Mouse (Mus musculus): ENCODE data around the gene Abca8b. TPM values are rescaled to one million over a fixed set of nuclear protein-coding genes. Genes with fewer than 3 reads are reported as not detected.
"Not testable (repeated sequence)": the region's sequence is repeated elsewhere in the genome, so short reads cannot be mapped to it uniquely, and the experiment has no call there.

Abca8b gene
- polyA plus RNA-seq (2016; fragmentation: Nextera tagmentation; extraction: Ambion mirVana), result 0.22 and 0.29 TPM in 2 replicates

DNA sequence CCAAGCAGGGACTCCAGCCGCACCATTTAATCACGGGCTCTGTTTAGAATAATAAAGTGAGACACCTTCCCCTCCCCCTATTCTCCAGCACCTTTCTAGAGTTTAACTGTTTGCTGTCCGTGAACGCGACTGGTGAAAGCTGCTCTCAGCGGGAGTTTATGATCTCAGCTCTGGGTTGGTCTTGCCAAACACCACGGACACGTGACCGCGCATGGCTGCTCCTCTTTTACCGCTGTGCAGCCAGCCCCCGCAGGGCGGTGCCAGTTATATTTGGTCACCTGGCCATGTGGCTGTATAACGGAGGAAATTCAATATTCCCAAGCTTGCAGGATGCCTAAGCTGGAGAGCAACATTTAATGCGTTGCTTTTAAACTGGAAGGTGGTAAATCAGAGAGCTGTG, at the start of gene Abca8b:
Gene Abca8b, minus strand, starts transcription at position 222 of the 400 bp plus-strand sequence.
- WGBS, result under 1% methylated on average over 15 of the region's 15 CpGs
- H3K9me3 ChIP-seq, result no peaks in the 10 kb centered on the region
- peak within 1 kb of the TSS; percentile 80 for H3K27ac ChIP-seq
- no peaks in the 10 kb centered on the region for H3K36me3 ChIP-seq (replicated peaks)
- DNase-seq (ENCODE audit: extremely low spot score, low spot score), result peak; percentile 76
- peak within 1 kb of the TSS; percentile 55 for H3K4me3 ChIP-seq
- peaks cover 22% of the 10 kb centered on the region for H3K4me1 ChIP-seq
- no peaks in the 10 kb centered on the region for H3K27me3 ChIP-seq (ENCODE audit: poor library complexity, severe bottlenecking)

DNA sequence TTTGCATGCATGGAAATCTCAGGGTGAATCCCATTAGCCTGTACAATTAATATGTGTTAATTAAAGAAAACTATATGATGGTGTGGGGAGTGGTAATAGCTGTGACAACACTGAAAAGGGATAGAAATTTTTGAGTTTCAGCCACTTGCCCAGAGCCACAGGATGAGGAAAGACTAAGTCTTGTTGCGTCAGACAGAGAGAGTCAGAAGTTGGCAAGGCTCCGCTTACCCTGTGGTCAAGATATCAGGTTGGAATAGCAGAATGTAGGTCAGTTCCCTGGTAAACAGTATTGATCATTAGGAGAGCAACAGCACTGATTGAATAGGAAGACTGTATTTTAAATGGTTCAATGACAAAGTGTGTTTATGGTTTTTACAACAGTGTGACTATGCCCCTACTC, 42.1 kb upstream of the Abca8b start:
- DNase-seq (ENCODE audit: extremely low spot score, low spot score), result no peak
- WGBS, result 94% methylated on average over 2 of the region's 2 CpGs
- H3K4me1 ChIP-seq, result peaks cover 3% of the 10 kb centered on the region; the same call in 1 of the 2 replicates

DNA sequence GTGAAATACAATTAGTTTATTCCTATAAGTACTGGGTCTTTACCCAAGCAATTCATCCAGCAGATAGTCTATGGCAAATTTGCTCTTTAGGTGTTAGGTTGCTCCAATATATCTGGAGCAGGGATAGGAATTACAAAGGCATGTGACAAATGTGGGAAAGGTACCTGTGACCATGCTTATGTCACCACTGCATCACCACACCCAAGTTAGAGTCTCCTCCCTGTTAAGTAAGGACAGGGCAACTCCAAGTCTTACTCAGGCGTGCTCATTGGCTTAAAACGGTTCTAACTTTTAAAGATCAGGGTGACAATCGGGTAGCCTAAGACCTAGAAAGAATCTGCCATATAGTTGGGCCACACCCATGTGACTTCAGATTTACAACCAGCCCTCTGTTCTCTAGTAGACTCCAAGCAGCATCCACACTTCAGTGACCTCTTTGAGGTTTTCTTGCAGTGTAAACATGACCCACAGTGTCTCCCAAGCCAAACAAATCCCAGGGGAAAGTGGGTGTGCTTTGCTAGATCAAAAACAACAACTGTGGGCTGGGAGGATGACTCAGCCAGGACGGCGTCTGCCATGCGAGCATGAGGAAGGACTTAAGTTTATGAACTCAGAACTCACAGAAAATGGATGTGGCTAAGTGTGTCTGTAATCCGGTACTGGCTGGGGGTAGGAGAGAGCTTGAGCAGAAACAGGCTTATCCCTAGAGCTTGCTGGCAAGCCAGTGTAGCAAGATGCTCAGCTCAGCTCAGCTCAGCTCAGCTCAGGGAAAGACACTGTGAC, 33.5 kb upstream of the Abca8b start:
- no peak for DNase-seq (ENCODE audit: extremely low spot score, low spot score)
- Histone ChIP-seq H3K27me3 (ENCODE audit: poor library complexity, severe bottlenecking) (no peaks in the 10 kb centered on the region), H3K4me3 (no peak overlapping the region), H3K9me3 (no peaks in the 10 kb centered on the region), H3K27ac (no peak overlapping the region), H3K36me3 (replicated peaks) (no peaks in the 10 kb centered on the region), H3K4me1 (no peaks in the 10 kb centered on the region)
- 79% methylated on average over 7 of the region's 7 CpGs for WGBS

More for the DNA sequence above, 42.1 kb upstream of the Abca8b start:
- no peak overlapping the region for H3K27ac ChIP-seq
- no peaks in the 10 kb centered on the region for H3K27me3 ChIP-seq (ENCODE audit: poor library complexity, severe bottlenecking)
- H3K4me3 ChIP-seq, result no peak overlapping the region
- no peaks in the 10 kb centered on the region for H3K36me3 ChIP-seq (replicated peaks)
- no peaks in the 10 kb centered on the region for H3K9me3 ChIP-seq

DNA sequence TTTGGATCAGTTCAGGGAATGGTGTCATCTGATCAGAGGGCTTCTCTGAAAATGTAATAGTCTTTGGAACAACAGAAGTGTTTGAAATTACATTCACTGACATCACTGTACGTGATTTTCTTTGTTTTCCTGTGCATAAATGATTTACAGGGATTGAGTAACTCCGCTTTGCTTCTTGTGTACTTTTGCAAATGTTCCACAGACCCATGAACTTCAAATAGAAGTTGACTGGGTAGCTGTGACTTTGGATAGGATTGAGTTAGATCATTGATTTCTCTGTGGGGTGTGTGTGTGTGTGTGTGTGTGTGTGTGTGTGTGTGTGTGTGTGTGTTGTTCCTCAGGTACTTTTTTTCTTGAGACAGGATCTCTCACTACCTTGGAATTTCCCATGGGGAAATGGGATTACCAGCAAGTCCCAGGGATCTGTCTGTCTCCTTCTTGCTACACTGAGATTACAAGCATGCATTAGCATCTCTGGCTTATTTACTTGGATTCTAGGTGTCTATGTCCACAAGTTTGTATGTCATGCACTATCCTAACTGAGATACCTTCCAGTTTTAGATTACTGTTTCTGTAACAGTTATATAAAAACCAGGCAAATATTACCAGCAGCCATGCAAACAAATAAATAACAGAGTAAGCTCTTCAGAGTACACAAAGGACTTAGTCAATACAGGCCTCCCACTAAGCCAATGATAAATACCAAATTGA, 15.3 kb upstream of the Abca8b start:
- no peak overlapping the region for H3K27ac ChIP-seq
- no peaks in the 10 kb centered on the region for H3K4me1 ChIP-seq
- 80% methylated on average over 2 of the region's 2 CpGs for WGBS
- no peak for DNase-seq (ENCODE audit: extremely low spot score, low spot score)
- no peaks in the 10 kb centered on the region for H3K36me3 ChIP-seq (replicated peaks)
- H3K9me3 ChIP-seq, result no peaks in the 10 kb centered on the region
- H3K4me3 ChIP-seq, result no peak overlapping the region
- H3K27me3 ChIP-seq (ENCODE audit: poor library complexity, severe bottlenecking), result no peaks in the 10 kb centered on the region

DNA sequence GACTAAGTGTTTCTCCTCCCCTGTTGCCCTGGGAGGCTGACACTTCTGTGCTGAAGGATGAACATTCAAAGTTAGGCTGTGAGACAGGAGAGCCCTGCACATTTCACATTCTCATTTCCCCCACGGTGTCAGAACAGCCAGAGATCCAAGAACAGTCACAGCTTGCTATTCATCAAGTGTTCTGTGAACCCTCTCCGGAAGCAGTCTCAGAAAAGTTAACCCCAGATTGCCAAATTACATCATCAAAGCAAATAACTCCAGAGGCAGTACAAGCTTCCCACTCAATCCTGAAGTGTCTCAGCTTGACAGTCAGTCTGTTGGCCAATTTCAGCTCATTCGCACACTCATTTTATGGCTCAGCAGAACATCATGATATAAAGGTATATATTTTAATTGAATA, 632 bp downstream of the Abca8b start:
- WGBS, result 15% methylated on average over 3 of the region's 3 CpGs
- H3K4me3 ChIP-seq, result peak overlapping the region; percentile 55

DNA sequence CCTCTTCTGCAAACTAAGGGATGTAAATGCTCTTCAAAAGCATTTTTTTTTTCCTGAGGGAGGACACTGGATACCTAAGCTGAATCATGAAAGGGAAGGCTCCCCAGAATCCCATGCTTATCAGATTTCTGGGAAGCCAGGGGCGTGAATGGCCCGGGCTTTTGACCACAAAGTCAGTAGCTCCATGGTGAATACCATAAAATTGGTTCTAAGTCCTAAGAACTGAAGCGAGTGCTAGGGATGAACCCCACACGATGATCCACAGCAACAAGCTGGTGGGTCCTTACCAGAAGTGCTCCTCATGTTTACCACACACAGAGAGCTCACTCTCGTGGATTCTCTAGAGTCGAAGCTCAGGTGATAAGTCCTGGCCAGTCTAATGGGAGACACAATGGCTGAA, 1.6 kb downstream of the Abca8b start:
- 58% methylated on average over 6 of the region's 6 CpGs for WGBS
- H3K4me1 ChIP-seq, result peaks cover 22% of the 10 kb centered on the region
- H3K27ac ChIP-seq, result peak overlapping the region; percentile 31; the same call in 1 of the 2 replicates
- H3K9me3 ChIP-seq, result no peaks in the 10 kb centered on the region
- no peaks in the 10 kb centered on the region for H3K27me3 ChIP-seq (ENCODE audit: poor library complexity, severe bottlenecking)
- H3K36me3 ChIP-seq (replicated peaks), result no peaks in the 10 kb centered on the region
- H3K4me3 ChIP-seq, result no peak overlapping the region
- no peak for DNase-seq (ENCODE audit: extremely low spot score, low spot score)

More for the DNA sequence above, 632 bp downstream of the Abca8b start:
- Histone ChIP-seq H3K27me3 (ENCODE audit: poor library complexity, severe bottlenecking) (no peaks in the 10 kb centered on the region), H3K9me3 (no peaks in the 10 kb centered on the region), H3K4me1 (peaks cover 22% of the 10 kb centered on the region), H3K36me3 (replicated peaks) (no peaks in the 10 kb centered on the region), H3K27ac (no peak overlapping the region)
- DNase-seq (ENCODE audit: extremely low spot score, low spot score), result no peak

DNA sequence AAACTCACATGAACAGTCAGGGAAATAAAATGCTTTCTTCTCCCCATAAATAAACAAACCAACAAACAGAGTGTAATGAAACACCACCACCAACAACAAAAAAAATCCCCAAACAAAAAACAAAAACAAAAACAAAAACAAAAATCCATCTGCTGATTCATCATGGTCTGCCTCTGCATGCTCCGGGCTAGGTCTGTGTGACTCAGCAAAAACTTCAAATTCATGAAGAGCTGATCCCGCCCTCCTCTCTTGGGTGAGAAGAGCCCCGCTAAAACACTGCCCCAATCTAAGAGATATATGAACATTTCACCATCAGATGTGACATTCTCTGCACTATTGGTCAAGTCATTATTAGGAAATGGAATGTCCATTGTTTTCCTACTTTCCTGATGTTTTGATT, 4.4 kb downstream of the Abca8b start:
- no peak for DNase-seq (ENCODE audit: extremely low spot score, low spot score)
- Histone ChIP-seq H3K36me3 (replicated peaks) (no peaks in the 10 kb centered on the region), H3K4me3 (no peak overlapping the region), H3K27me3 (ENCODE audit: poor library complexity, severe bottlenecking) (no peaks in the 10 kb centered on the region), H3K9me3 (no peaks in the 10 kb centered on the region), H3K4me1 (peaks cover 30% of the 10 kb centered on the region), H3K27ac (no peak overlapping the region)
- 91% methylated on average over 3 of the region's 3 CpGs for WGBS

DNA sequence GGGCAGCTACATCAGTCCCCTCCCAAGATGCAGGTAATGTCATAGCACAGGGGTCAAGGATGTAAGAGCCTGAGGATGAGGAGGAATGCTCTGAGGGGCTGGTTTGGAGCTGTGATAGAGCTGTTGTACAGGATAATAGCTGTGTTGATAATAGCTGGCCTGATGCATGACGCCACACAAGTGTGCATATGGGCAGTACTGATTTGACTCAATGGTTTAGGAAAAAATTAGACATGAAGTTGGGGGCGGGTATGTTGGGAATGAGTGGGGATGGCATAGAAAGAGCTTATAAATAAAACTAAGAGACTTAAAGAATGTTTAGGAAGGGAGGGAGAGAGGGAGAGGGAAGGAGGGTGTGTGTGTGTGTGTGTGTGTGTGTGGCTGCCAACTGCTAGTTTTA, 5.4 kb downstream of the Abca8b start:
- no peaks in the 10 kb centered on the region for H3K9me3 ChIP-seq
- 84% methylated on average over 2 of the region's 2 CpGs for WGBS
- H3K27ac ChIP-seq, result no peak overlapping the region
- H3K27me3 ChIP-seq (ENCODE audit: poor library complexity, severe bottlenecking), result no peaks in the 10 kb centered on the region
- H3K4me1 ChIP-seq, result peaks cover 22% of the 10 kb centered on the region
- no peak overlapping the region for H3K4me3 ChIP-seq
- no peak for DNase-seq (ENCODE audit: extremely low spot score, low spot score)
- no peaks in the 10 kb centered on the region for H3K36me3 ChIP-seq (replicated peaks)

DNA sequence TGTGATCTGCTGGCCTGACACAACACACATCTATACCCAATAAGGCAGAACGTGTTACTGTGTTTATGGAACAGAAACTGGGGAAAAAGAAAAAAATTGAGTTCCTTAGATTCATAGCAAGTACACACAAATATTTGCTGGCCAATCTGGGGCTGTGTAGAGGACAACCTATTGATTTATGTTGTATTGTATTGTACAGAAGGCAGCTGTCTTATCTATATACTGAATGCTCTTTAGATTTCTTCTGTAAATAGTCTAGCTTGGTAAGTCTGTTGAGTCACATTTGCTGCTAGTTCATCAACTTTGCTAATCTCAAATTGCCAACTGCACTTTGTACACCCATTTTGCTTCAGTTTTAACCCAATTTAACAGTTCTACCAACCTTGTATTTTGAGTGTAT, 7.5 kb downstream of the Abca8b start:
- Histone ChIP-seq H3K4me3 (no peak overlapping the region), H3K36me3 (replicated peaks) (no peaks in the 10 kb centered on the region), H3K4me1 (peaks cover 8% of the 10 kb centered on the region), H3K9me3 (no peaks in the 10 kb centered on the region; the same call in 1 of the 2 replicates), H3K27ac (no peak overlapping the region), H3K27me3 (ENCODE audit: poor library complexity, severe bottlenecking) (no peaks in the 10 kb centered on the region)
- DNase-seq (ENCODE audit: extremely low spot score, low spot score), result no peak
- WGBS, result 60% methylated on average over 1 of the region's 1 CpGs

DNA sequence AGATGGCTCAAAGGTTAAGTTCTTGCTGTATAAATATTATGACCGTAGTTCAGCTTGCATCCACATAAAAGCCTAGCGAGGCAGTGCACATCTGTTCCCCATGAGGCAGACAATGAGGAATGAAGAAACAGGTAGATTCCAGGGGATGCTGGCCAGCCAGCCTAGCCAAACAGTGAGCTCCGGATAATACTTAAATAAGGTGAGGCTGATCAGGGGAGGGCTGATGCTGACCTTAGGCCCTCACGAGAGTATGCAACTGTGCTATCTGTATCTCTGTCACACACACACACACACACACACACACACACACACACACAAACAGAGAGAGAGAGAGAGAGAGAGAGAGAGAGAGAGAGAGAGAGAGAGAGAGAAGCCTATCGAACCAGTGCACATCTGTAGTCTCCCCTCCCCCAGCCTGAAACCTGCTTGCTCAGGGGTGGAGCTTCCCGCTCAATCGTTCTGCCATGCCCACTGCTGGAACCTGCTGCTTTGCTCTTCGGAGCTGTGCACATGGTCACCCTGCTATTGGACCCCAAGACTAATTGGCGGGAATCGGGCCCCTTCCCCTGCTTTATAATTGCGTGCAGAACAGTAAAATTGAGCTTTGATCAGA, 8.1 kb downstream of the Abca8b start:
- H3K4me1 ChIP-seq; H3K4me3 ChIP-seq; DNase-seq (ENCODE audit: extremely low spot score, low spot score); H3K9me3 ChIP-seq; H3K36me3 ChIP-seq (replicated peaks); H3K27me3 ChIP-seq (ENCODE audit: poor library complexity, severe bottlenecking): not testable (repeated sequence)
- 48% methylated on average over 11 of the region's 11 CpGs for WGBS
- 0 out of 2 replicates have a peak overlapping the region, but pooled peaks have one; percentile 26 for H3K27ac ChIP-seq

DNA sequence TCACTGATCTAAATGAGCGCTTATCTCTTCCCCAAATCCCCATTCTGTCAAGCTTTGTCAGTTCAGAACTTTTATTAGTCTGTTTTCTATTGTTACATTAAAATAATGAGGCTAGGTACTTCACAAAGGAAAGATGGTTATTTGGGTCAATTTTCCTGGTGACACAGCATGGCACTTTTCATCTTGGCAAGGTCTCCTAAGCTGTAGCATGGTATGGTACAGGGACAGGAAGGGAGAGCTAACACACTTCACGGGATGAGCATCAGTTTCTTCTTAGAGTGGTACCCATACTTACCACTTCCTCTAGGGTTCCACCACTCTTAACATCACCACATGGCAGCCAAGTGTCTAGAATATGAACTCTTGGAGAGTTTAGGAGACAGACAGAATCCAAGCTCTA, 13.8 kb downstream of the Abca8b start:
- Histone ChIP-seq H3K9me3 (no peaks in the 10 kb centered on the region; the same call in 1 of the 2 replicates), H3K36me3 (replicated peaks) (no peaks in the 10 kb centered on the region), H3K27ac (no peak overlapping the region), H3K4me1 (no peaks in the 10 kb centered on the region), H3K4me3 (no peak overlapping the region), H3K27me3 (ENCODE audit: poor library complexity, severe bottlenecking) (no peaks in the 10 kb centered on the region)
- 89% methylated on average over 2 of the region's 2 CpGs for WGBS
- no peak for DNase-seq (ENCODE audit: extremely low spot score, low spot score)

DNA sequence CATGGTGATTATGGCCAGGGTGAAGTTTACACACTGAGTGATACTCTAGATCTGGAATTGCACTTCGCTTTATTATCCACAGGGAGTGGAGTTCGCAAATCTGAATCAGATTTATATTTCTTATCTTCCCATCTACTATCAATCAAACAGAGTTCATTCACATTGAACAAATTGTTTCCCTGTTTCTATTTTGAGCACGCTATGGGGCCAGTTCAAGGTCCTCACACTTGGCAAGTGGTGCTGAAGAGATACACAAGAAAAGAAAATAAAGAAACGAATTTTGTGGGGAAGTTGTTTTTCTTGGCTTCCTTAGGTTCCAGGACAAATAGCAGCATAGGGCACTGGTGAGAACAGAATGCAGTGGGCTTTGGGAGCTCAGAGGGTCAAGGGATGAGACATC, 25.1 kb downstream of the Abca8b start:
- H3K27me3 ChIP-seq (ENCODE audit: poor library complexity, severe bottlenecking), result no peaks in the 10 kb centered on the region
- H3K4me1 ChIP-seq, result no peaks in the 10 kb centered on the region
- 88% methylated on average over 4 of the region's 4 CpGs for WGBS
- no peak overlapping the region for H3K27ac ChIP-seq
- no peak for DNase-seq (ENCODE audit: extremely low spot score, low spot score)
- no peak overlapping the region for H3K4me3 ChIP-seq
- no peaks in the 10 kb centered on the region for H3K36me3 ChIP-seq (replicated peaks)
- H3K9me3 ChIP-seq, result no peaks in the 10 kb centered on the region; the same call in 1 of the 2 replicates

Data from forebrain, embryonic 10.5 days (tissue).